Mouse (Mus musculus): ENCODE data around the gene Arhgap33.

GRCm38 (mm10) chr7:30564970-30565571 lies 30.2 kb upstream of the Arhgap33 start, which contains the start of gene Igflr1:
- TF ChIP-seq CTCF (IDR thresholded peaks at IDR 0.05; ENCODE audit: low read depth) (no peak), EP300 (IDR thresholded peaks at IDR 0.05; ENCODE audit: low read depth) (no peak)

Data from liver, embryonic 14.5 days (tissue).